Mouse (Mus musculus): ENCODE data around the gene Rpap1. TPM values are rescaled to one million over a fixed set of nuclear protein-coding genes. Genes with fewer than 3 reads are reported as not detected.
"Not testable (repeated sequence)": the region's sequence is repeated elsewhere in the genome, so short reads cannot be mapped to it uniquely, and the experiment has no call there.

The Rpap1 gene
- polyA plus RNA-seq, 1 experiment from 2014 or later = 18.6 TPM

GRCm38 (mm10) chr2:119715868-119716267 is 71.5 kb downstream of the Rpap1 start:
- H3K9me3 ChIP-seq; H3K9ac ChIP-seq; H3K4me1 ChIP-seq (replicated peaks); H3K4me3 ChIP-seq; ATAC-seq (ENCODE audit: low FRiP score, low read depth); H3K27me3 ChIP-seq; H3K27ac ChIP-seq (replicated peaks); H3K4me2 ChIP-seq: not testable (repeated sequence)
- peaks cover 55% of the 10 kb centered on the region for H3K36me3 ChIP-seq
- WGBS = 98% methylated on average over 2 of the region's 2 CpGs

Other genes with a start within 250 kb of the Rpap1 start
- gene Exd1, start 239.9 kb downstream of the Rpap1 start, polyA plus RNA-seq (2015; fragmentation: Nextera tagmentation; extraction: Ambion mirVana) = 0.47 and 0.60 TPM in 2 replicates
- gene Chp1, start 239.8 kb downstream of the Rpap1 start, polyA plus RNA-seq (2015; fragmentation: Nextera tagmentation; extraction: Ambion mirVana) = 54.9 and 55.4 TPM in 2 replicates
- 15.1 and 18.1 TPM in 2 replicates for gene Nusap1, start 169.2 kb downstream of the Rpap1 start, polyA plus RNA-seq (2015; fragmentation: Nextera tagmentation; extraction: Ambion mirVana)
- gene Oip5, start 169.1 kb downstream of the Rpap1 start, polyA plus RNA-seq (2015; fragmentation: Nextera tagmentation; extraction: Ambion mirVana) = 6.6 and 7.5 TPM in 2 replicates
- 39.8 and 41.2 TPM in 2 replicates for gene Ndufaf1, start 124.7 kb downstream of the Rpap1 start, polyA plus RNA-seq (2015; fragmentation: Nextera tagmentation; extraction: Ambion mirVana)
- gene Rtf1, start 112.5 kb downstream of the Rpap1 start, polyA plus RNA-seq (2015; fragmentation: Nextera tagmentation; extraction: Ambion mirVana) = 49.3 and 50.1 TPM in 2 replicates
- 0.37 and 0.56 TPM in 2 replicates for gene Itpka, start 45.2 kb downstream of the Rpap1 start, polyA plus RNA-seq (2015; fragmentation: Nextera tagmentation; extraction: Ambion mirVana)
- gene Ltk, start 27.1 kb downstream of the Rpap1 start, polyA plus RNA-seq (2015; fragmentation: Nextera tagmentation; extraction: Ambion mirVana) = 2.1 and 2.2 TPM in 2 replicates
- gene Tyro3, start 10.2 kb upstream of the Rpap1 start, polyA plus RNA-seq (2015; fragmentation: Nextera tagmentation; extraction: Ambion mirVana) = 27.1 and 27.7 TPM in 2 replicates
- 23.9 and 24.3 TPM in 2 replicates for gene Mga, start 109.7 kb upstream of the Rpap1 start, polyA plus RNA-seq (2015; fragmentation: Nextera tagmentation; extraction: Ambion mirVana)
- 7.2 and 9.8 TPM in 2 replicates for gene Mapkbp1, start 185.2 kb upstream of the Rpap1 start, polyA plus RNA-seq (2015; fragmentation: Nextera tagmentation; extraction: Ambion mirVana)
- gene Jmjd7, start 239.9 kb upstream of the Rpap1 start, polyA plus RNA-seq (2015; fragmentation: Nextera tagmentation; extraction: Ambion mirVana) = 18.2 and 19.5 TPM in 2 replicates
- gene Gm28042, start 240.0 kb upstream of the Rpap1 start, polyA plus RNA-seq (2015; fragmentation: Nextera tagmentation; extraction: Ambion mirVana) = 4.8 and 6.1 TPM in 2 replicates
- gene Pla2g4b, start 245.9 kb upstream of the Rpap1 start, polyA plus RNA-seq (2015; fragmentation: Nextera tagmentation; extraction: Ambion mirVana) = 3.3 and 3.6 TPM in 2 replicates